Mouse (Mus musculus): ENCODE results near the gene Akt2. TPM values are rescaled to one million over a fixed set of nuclear protein-coding genes. Genes with fewer than 3 reads are reported as not detected.
A peak's percentile ranks its signal among the peaks of the same experiment; 100 is the strongest.

Akt2 gene
- total and polyA plus RNA-seq, 3 experiments: 73.5 to 127 TPM; not detected in 1

DNA sequence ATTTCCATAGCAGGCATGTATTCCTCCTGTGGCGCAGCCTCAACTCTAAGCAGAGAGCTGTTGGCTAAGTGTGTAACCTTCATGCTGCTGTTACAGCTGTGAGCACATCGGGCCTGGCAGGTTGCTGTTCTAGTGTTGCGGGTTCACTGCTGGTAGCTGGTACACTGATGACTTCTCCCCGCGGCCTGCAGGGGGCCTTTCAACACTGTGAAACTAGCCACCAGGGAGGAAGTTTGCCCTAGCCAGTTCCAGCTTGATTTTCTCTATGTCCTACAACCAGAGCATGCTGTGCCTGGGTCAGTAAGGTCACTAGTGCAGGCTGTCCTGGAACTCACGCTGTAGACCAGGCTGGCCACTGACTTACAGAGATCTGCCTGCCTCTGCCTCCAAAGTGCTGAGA, 14.4 kb upstream of the Akt2 start:
- Histone ChIP-seq H3K9me3 (replicated peaks; ENCODE audit: insufficient read depth, low read length) (no peaks in the 10 kb centered on the region), H3K27ac (ENCODE audit: control insufficient read depth, low read depth, low read length) (no peak overlapping the region), H3K27me3 (ENCODE audit: control insufficient read depth in 1 of 2, insufficient read depth in 2 of 2, low read length in 2 of 2) (no peaks in the 10 kb centered on the region), H3K4me3 (ENCODE audit: control insufficient read depth in 1 of 2, insufficient read depth in 1 of 2, low read depth in 2 of 2, low read length in 2 of 2) (no peak overlapping the region), H3K79me2 (ENCODE audit: control insufficient read depth, insufficient read depth, low read length, poor library complexity) (no peaks in the 10 kb centered on the region), H3K36me3 (ENCODE audit: control insufficient read depth in 1 of 2, insufficient read depth in 2 of 2, low read length in 2 of 2) (peaks cover 0 to 8% of the 10 kb centered on the region in 2 experiments; a peak in 3 of 4 replicates), H3K4me1 (ENCODE audit: control insufficient read depth in 1 of 2, insufficient read depth in 2 of 2, low read length in 2 of 2) (no peaks in the 10 kb centered on the region), H3K9ac (ENCODE audit: control insufficient read depth, low read depth, low read length, poor library complexity, severe bottlenecking) (no peak overlapping the region)
- DNase-seq (ENCODE audit: low read depth, low spot score): peak; percentile 45
- TF ChIP-seq RAD21 (IDR thresholded peaks at IDR 0.05; ENCODE audit: low read depth, low read length) (peak; percentile 13), TBP (IDR thresholded peaks at IDR 0.05; ENCODE audit: low read depth, low read length) (no peak), CTCF (IDR thresholded peaks at IDR 0.05 in 2 of 3, conservative IDR thresholded peaks at IDR 0.05 in 1 of 3; ENCODE audit: control insufficient read depth in 1 of 3, insufficient read depth in 1 of 3, low read depth in 2 of 3, low read length in 3 of 3, poor library complexity in 1 of 3, severe bottlenecking in 1 of 3) (peak; percentile 45 to 56 (median 47))

DNA sequence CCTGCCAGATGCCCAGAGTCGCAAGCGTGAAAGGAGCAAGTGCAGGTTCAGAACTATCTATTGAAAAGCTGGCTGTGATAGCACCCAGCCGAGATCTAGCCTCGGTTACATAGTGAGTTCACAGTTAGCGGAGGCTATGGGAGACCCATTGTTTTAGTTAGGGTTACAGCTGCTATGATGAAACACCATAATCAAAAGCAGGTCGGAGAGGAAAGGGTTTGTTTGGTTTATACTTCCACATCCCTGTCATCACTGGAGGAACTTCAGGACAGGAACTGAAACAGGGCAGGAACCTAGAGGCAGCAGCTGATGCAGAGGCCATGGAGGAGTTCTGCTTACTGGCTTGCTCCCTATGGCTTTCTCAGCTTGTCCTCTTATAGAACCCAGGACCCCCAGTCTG, 13.8 kb upstream of the Akt2 start:
- H3K27ac ChIP-seq (ENCODE audit: control insufficient read depth, low read depth, low read length): no peak overlapping the region

DNA sequence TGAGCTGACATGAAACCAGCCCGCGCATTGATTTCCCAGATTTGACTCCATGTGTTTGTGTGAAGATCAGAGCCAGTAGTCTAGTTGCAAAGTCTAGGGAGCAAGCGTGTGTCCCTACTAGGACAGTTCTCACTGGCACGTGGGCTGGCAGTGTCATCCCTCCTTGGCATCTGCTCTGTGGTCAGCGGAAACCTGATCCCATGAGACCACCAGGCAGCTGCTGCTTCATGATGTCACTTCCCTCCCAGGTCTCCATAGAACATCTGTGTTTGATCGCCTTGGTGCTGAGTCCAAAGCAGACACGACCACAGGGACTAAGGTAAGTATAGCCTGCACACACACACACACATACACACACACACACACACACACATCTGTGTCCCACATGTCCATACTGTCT, 12.9 kb upstream of the Akt2 start:
- no peak overlapping the region for H3K4me3 ChIP-seq (ENCODE audit: control insufficient read depth in 1 of 2, insufficient read depth in 1 of 2, low read depth in 2 of 2, low read length in 2 of 2)
- no peak for TF ChIP-seq TBP (IDR thresholded peaks at IDR 0.05; ENCODE audit: low read depth, low read length)
- no peak for TF ChIP-seq MXI1 (IDR thresholded peaks at IDR 0.05; ENCODE audit: low read depth, low read length)
- TF ChIP-seq HCFC1 (IDR thresholded peaks at IDR 0.05; ENCODE audit: low read depth, low read length): no peak
- TF ChIP-seq GATA1 (IDR thresholded peaks at IDR 0.05; ENCODE audit: low read depth, low read length): no peak
- TF ChIP-seq GABPA (IDR thresholded peaks at IDR 0.05; ENCODE audit: low read depth, low read length): no peak
- TF ChIP-seq RCOR1 (IDR thresholded peaks at IDR 0.05; ENCODE audit: low read depth, low read length): no peak
- no peaks in the 10 kb centered on the region for H3K9me3 ChIP-seq (replicated peaks; ENCODE audit: insufficient read depth, low read length)
- peaks cover 0 to 8% of the 10 kb centered on the region in 2 experiments; a peak in 3 of 4 replicates for H3K36me3 ChIP-seq (ENCODE audit: control insufficient read depth in 1 of 2, insufficient read depth in 2 of 2, low read length in 2 of 2)
- no peak for DNase-seq (ENCODE audit: low read depth, low spot score)
- H3K27ac ChIP-seq (ENCODE audit: control insufficient read depth, low read depth, low read length): no peak overlapping the region
- no peaks in the 10 kb centered on the region for H3K4me1 ChIP-seq (ENCODE audit: control insufficient read depth in 1 of 2, insufficient read depth in 2 of 2, low read length in 2 of 2)
- H3K9ac ChIP-seq (ENCODE audit: control insufficient read depth, low read depth, low read length, poor library complexity, severe bottlenecking): no peak overlapping the region
- H3K79me2 ChIP-seq (ENCODE audit: control insufficient read depth, insufficient read depth, low read length, poor library complexity): no peaks in the 10 kb centered on the region
- no peaks in the 10 kb centered on the region for H3K27me3 ChIP-seq (ENCODE audit: control insufficient read depth in 1 of 2, insufficient read depth in 2 of 2, low read length in 2 of 2)

More for the DNA sequence above, 13.8 kb upstream of the Akt2 start:
- TF ChIP-seq KAT2A (conservative IDR thresholded peaks at IDR 0.05; ENCODE audit: low read depth, low read length): no peak
- no peak for TF ChIP-seq NELFE (IDR thresholded peaks at IDR 0.05; ENCODE audit: low read depth, low read length)
- no peak for TF ChIP-seq USF2 (IDR thresholded peaks at IDR 0.05; ENCODE audit: borderline replicate concordance in 1 of 2, insufficient read depth in 1 of 2, low read depth in 1 of 2, low read length in 2 of 2)
- TF ChIP-seq ZKSCAN1 (IDR thresholded peaks at IDR 0.05; ENCODE audit: low read depth, low read length): no peak
- no peak for TF ChIP-seq CHD2 (IDR thresholded peaks at IDR 0.05; ENCODE audit: low read length)
- TF ChIP-seq ELF1 (IDR thresholded peaks at IDR 0.05; ENCODE audit: low read depth, low read length): no peak
- TF ChIP-seq SIN3A (IDR thresholded peaks at IDR 0.05; ENCODE audit: low read length): no peak
- no peak for TF ChIP-seq GATA1 (IDR thresholded peaks at IDR 0.05; ENCODE audit: low read depth, low read length)
- TF ChIP-seq EP300 (IDR thresholded peaks at IDR 0.05; ENCODE audit: low read depth in 1 of 2, low read length in 2 of 2): no peak
- TF ChIP-seq POLR2A (IDR thresholded peaks at IDR 0.05; ENCODE audit: control insufficient read depth in 1 of 2, insufficient read depth in 1 of 2, low read depth in 1 of 2, low read length in 2 of 2, poor library complexity in 1 of 2): no peak
- TF ChIP-seq MAFK (IDR thresholded peaks at IDR 0.05; ENCODE audit: borderline replicate concordance, low read depth, low read length): no peak
- TF ChIP-seq UBTF (IDR thresholded peaks at IDR 0.05; ENCODE audit: borderline replicate concordance, insufficient read depth, low read depth, low read length): no peak
- Histone ChIP-seq H3K9me3 (replicated peaks; ENCODE audit: insufficient read depth, low read length) (no peaks in the 10 kb centered on the region), H3K36me3 (ENCODE audit: control insufficient read depth in 1 of 2, insufficient read depth in 2 of 2, low read length in 2 of 2) (peaks cover 0 to 8% of the 10 kb centered on the region in 2 experiments; a peak in 3 of 4 replicates), H3K9ac (ENCODE audit: control insufficient read depth, low read depth, low read length, poor library complexity, severe bottlenecking) (no peak overlapping the region), H3K4me1 (ENCODE audit: control insufficient read depth in 1 of 2, insufficient read depth in 2 of 2, low read length in 2 of 2) (no peaks in the 10 kb centered on the region), H3K27me3 (ENCODE audit: control insufficient read depth in 1 of 2, insufficient read depth in 2 of 2, low read length in 2 of 2) (no peaks in the 10 kb centered on the region), H3K4me3 (ENCODE audit: control insufficient read depth in 1 of 2, insufficient read depth in 1 of 2, low read depth in 2 of 2, low read length in 2 of 2) (no peak overlapping the region), H3K79me2 (ENCODE audit: control insufficient read depth, insufficient read depth, low read length, poor library complexity) (no peaks in the 10 kb centered on the region)
- no peak for DNase-seq (ENCODE audit: low read depth, low spot score)
